Mouse (Mus musculus): ENCODE results near the gene Snrpg.

Snrpg gene

DNA sequence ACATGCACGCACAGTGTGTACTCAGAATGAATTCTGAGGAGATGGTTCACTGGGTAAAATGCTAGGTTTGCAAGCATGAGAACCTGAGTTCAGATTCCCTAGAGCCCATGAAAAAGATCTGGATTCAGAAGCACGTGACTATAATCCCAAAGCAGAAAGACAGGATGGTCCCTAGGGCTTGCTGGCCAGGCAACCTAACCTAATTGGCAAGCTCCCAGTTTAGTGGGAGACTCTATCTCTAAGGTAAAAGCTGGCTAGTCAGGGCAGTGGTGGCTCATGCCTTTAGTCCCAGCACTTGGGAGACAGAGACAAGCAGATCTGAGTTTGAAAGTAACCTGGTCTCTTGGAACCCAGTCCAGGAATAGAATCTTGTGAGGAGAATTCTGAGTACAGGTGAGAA lies 27.9 kb downstream of the Snrpg start:
- no peak for ATAC-seq (ENCODE audit: low TSS enrichment)

DNA sequence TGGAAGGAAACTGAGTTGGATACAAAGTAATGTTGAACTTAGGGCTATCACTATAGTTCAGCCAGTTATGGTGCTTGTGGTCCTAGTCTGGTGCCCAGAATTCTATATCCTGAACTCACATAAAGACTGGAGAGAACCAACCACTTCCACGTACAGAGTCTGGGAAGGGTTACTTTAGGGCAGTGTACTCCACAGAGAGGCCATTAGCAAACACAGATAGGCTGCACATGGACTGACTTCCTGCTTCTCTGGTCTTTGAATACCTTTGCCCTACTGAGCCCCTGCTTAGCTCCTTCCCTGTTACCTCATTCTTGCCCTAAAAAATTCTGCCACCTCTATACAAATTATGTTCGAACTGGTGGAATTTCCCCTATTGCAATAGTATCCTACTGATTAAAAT lies 28.9 kb downstream of the Snrpg start:
- ATAC-seq (ENCODE audit: low TSS enrichment) = no peak

DNA sequence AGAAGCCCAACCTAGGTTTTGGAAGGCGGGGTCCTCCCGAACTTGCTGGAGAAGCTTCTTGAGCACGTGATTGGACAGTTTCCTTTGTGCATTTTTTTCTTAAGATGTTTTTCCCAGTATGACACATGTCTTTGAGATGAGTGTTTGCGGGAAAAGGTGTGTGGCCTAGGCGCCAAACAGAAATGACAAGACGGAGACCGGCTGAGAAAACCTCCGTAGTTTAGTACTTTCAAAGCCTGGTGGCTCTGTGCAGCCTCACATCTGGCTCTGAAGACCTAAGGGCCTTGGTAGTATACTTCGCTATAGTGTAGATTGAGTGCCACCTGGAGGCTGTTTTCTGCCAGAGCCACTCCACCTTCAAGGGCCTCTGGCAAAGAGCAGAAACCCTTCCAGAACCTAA lies 29.9 kb downstream of the Snrpg start:
- ATAC-seq (ENCODE audit: low TSS enrichment) = no peak

DNA sequence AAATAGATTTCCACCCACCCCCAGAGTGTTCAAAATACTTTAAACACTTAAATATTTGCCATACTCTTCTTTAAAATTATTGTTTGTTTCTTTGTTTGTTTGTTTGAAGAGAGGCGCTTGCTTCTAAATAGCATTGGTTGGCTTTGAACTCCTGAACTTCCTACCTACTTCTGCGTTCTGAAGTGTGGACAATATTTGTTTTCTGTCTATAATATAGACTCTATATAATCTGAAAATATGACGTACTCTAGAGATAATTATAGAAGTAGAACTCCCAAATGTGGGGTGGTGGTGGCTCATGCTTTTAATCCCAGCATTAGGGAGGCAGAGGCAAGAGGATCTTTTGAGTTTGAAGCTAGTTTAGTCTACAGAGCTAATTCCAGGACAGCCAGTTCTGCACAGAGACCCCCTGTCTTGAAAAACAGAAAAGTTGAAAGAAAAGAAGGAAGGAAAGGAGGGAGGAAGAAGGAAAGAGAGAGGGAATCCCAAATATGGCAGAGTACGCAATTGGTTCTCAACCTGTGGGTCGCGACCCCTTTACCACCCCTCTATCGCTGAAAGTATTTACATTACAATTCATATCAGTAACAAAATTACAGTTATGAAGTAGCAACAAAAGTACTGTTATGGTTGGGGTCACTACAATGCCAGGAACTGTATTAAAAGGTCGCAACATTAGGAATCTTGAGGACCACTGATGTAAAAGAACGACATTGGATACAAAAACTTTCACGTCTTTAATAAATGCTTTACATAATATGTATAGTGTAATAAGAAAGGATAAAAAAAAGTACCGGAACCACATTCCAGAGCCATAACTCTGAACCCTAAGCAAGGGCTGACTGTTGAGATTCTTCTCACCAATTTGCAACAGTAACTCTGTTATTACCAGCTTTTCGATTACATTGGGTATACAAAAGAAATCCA lies 31.8 kb downstream of the Snrpg start:
- ATAC-seq (ENCODE audit: low TSS enrichment) = no peak

DNA sequence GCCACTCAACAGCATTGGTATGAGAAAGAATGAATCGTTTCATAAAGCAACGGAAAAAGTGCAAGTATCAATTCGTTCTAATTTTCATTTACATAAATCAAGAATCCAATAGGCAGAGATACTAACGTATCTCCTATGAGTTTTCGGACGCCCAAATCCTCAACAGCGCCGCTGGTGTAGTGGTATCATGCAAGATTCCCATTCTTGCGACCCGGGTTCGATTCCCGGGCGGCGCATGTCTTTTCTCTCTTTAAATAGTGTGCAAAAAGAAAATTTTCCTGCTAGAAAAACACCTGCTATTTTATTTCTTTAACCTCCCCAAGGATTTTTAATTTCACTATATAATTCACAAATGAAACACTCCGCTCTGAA lies 32.6 kb downstream of the Snrpg start:
- ATAC-seq (ENCODE audit: low TSS enrichment) = peak; percentile 45

DNA sequence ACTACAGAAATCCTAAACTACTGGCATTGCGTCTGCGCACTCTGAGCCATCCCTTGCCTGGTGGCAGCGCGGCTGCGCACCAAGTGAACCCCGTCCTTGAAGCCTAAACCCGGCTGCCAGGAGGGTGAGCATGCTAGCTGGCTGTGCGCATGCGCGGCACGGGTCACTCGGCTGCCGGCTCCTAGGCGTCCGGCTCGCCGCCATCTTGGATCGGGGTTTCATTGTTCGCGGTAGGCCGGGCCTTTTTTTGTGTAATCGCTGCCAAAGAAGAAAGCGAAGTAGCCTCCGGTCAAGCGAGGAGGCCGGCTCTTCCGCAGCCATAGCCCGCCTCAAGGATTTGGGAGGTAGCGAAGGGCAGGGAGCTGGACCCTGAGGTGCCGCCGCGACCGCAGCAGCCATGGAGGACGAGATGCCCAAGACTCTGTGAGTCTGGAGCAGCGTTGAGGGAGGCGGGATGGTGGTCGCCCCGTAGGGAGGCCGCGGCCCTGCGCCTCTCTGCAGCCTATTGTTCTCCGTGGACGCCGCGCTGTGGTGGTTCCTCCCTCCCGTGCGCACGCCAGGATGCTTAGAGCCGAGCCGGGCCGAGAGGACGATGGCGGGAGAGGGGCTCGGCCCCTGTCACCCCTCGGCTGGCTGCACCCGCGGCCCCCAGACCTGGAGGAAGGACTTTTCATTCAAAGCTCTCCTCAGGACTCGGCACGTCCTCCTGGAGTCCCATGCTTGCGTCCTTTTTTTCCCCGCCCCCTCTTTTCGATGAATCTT lies 33.2 kb downstream of the Snrpg start, which contains the start of gene Tia1:
Gene Tia1, plus strand, starts transcription at position 120 of the 762 bp plus-strand sequence.
- peak; percentile 95 for ATAC-seq (ENCODE audit: low TSS enrichment)

DNA sequence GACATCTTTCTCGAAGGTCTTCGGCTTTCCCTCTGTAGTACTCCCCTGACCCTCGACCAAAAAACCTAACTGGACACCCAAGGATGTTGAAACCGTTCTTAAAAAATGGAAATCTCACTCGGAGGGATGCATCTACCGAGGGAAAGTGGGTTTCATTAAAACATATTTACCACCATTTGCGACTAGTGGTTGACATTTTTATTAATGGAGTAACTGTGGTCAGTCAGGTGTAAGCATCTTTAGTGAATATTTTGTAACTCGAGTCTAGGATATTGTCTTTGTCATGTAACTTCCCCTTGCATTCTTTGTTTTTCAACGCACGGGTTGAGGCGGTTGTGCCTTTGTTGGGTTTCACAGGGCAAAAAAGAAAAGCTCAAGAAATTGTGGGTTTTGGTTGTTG lies 33.9 kb downstream of the Snrpg start:
- ATAC-seq (ENCODE audit: low TSS enrichment) = no peak

DNA sequence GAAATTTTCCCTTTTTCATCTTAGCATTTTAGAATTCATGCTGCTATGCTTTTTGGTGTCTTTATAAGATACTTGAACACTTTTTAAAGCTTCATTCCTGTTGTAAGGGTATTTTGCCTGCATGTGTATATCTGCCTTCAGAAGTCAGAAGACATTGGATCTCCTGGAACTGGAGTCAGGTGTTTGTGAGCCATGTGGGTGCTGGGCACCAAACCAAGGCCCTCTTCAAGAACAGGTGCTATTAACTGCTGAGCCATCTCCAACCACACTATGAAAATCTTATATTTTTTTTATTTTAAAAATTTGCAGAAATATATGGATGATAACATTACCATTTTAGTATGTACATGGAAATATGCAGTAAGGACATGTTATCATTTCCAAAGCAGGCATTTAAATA lies 35.2 kb downstream of the Snrpg start:
- no peak for ATAC-seq (ENCODE audit: low TSS enrichment)

DNA sequence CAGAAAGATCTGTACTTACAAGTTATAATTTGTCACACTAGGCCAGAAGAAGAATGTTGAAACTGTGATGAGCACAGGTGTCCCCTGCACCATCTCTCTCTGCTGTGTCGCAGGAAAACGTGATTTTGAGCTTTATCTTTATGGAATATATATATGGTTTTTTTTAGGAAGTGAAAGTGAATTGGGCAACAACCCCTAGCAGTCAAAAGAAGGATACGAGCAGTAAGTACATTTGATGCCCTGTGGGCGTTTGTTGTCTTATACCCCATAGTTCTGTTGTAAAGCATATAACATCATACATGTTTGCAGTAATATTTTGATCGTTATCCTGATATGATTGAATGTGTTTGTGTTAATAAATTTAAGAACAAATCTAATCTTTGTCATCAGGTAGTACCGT lies 47.6 kb downstream of the Snrpg start:
- no peak for ATAC-seq (ENCODE audit: low TSS enrichment)

DNA sequence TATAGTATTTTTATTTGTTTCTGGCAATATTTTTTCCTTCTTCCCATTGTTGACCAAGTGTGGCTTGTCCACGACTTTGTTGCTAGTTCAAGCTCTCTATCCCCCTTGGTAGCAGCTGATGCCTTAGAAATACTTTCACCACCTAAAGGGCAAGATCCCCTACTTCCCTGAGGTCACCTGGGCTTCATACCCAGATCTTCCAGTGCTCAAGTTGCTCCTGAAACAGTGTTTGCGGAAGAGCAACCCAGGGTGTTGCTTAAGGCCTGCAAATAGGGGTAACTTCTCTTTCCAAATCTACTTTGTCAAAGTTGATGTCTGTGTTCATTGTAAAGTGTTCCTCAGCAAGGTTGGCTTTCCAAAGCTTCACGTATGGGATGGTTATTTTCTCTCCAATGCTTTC lies 48.1 kb downstream of the Snrpg start:
- ATAC-seq (ENCODE audit: low TSS enrichment) = no peak

DNA sequence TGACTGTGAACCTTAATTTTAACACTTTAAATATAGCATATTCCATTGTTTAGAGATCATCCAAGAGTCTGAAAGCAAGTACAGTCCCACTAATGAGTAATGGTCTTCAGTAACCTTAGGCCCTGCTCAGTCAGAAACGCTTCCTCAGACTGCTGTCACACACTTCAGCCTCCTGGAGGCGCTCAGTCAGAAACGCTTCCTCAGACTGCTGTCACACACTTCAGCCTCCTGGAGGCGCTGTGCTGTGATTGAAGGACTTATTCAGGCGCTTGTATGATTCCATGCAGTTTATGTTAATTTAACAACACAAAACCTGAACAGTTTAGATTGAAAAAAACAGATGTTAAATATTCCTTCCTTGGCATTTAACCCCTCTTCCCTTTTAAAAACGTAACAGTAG lies 49.4 kb downstream of the Snrpg start:
- no peak for ATAC-seq (ENCODE audit: low TSS enrichment)

DNA sequence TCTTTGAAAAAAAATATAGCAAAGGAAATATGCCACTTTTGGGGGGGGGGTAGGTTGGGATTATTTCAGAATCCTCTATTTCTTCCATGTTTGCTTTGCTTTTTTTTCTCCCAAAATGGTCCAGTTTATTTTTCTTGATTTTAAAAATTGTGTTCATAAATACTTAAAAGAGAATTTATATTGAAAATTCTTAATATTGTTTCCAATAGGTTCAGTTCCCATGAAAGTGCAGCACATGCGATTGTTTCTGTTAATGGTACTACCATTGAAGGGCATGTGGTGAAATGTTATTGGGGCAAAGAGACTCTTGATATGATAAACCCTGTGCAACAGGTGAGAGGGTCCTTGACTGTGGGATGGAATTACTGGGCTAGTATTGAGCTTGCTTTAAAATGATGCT lies 55.3 kb downstream of the Snrpg start, which contains the start of gene Gm44790:
Gene Gm44790, plus strand, starts transcription at position 301 of the 400 bp plus-strand sequence.
- no peak for ATAC-seq (ENCODE audit: low TSS enrichment)
